Mouse (Mus musculus) kidney, adult 18-20 months (tissue): ENCODE measurements around the gene Rab33a.
A peak's percentile ranks its signal among the peaks of the same experiment; 100 is the strongest.

Experiments used
- DNase-seq: peaks from one replicate; pipeline ENCODE4 v3.0.0; 2021

Rab33a gene

DNA sequence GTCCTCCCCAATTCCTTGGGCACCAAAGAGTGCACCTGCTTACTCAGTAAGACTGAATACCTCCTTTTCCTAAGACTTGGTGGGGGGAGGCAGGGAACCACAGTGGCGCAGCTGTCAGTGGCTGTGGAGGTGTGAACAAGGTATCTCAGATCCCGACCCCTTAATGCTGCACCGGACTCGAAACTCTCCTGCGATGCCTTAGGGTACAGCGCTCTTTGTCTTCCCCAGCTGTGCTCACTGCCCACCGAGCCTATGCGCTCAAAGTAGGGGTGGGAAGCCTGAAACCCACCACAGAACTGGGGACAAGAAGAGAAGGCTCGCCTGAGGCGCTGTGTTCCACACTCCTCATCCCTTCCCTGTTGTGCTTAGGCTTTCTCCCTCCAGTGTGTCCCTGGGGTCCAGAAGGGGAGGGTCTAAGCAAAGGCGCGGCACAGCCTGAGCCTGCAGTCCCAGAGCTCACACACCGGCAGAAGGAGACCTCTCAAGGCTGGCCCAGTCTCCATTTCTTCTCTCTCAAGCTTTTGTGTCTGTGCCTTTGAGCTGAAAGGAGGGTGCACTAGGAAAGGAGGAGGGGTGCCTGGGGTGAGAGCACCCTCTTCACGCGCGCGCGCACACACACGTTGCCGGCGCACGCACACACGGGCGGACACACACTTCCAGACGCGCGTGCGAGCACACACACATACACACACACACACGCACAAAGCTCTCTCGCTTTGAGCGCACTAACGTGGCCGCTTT is at the start of gene Rab33a:
TSS of gene Rab33a (plus strand) at position 478 of the 741 bp plus-strand sequence.
- no peak for DNase-seq

DNA sequence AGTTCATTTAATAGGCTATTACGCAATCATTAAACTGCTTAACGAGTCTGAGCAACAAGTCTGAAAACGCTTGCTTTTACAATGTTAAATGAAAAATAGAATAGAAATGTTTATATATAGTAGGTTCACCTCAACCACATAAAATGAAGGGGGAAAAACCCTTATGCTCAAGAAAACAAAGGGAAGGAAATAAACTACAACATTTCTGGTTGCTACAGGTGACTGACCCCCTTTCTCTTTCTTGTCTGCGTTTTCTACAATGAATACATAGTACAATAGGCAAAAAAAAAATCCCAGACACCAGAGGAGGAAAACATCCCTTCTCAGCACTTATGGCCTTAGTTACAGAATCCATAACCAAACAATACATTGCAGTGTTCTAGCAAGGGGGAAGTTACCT is 38.0 kb upstream of the Rab33a start:
- no peak for DNase-seq

DNA sequence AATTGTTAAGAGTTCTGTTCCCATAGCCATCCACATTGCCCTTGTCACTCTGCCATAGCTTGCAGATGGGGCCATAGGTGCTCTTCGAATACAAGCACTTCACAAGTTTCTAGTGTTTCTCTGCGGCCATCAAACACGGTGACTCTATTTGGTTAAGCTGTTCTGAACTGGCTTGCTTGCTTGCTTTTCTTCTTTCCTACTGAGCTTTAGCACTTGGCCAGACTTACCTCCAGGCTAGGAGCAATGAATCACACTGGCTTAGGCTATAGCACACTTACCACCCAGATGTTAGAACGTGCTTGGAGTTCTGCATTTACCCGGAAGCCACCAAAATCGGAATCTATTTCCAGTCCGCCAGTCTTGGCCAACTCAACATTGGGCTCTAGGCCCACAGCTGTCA is 37.4 kb upstream of the Rab33a start:
- DNase-seq = no peak

GRCm38 (mm10) chrX:48493763-48494162 is 25.3 kb upstream of the Rab33a start:
- DNase-seq = no peak

DNA sequence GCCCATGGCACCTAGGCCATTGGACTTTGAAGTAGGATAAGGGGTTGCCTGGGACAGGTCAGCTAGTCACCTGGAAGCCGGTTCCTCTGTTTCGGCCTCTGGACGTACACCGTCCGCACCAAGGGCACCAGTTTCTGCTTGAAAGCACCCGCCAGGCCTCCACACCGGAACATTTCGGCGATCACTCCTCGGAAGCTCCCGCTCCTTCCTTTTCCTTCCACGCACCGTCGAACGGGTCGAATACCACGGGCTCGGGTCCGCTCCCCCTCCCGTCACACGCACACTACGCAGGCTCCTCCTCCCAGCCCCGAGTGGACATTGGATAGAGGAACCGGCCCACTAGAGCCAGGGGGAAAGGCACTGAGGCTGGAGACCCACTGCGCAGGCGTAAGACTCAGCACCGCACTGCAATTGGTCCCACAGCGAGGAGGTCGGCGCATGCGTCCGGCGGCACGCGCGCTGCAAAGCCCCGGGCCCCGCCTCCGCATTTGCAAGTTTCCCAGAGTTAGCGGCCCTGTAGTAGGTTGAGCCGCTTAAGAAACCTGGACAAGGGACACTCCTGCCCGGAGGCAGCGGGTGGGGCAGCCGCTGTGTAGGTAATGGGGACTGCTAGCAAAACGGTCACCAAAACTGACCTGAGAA is 5.8 kb upstream of the Rab33a start, which contains the start of gene Aifm1:
TSS of gene Aifm1 (minus strand) at position 398 of the 642 bp plus-strand sequence.
- DNase-seq = peak; percentile 89

- no peak for DNase-seq
Observed at GRCm38 (mm10) chrX:48513824-48514223, 5.3 kb upstream of the Rab33a start.

GRCm38 (mm10) chrX:48518211-48518807 is 776 bp upstream of the Rab33a start:
- DNase-seq = no peak

- no peak for DNase-seq
Observed at GRCm38 (mm10) chrX:48519549-48520085, 532 bp downstream of the Rab33a start.

- DNase-seq = no peak
Observed at GRCm38 (mm10) chrX:48521651-48522050, 2.6 kb downstream of the Rab33a start.

DNA sequence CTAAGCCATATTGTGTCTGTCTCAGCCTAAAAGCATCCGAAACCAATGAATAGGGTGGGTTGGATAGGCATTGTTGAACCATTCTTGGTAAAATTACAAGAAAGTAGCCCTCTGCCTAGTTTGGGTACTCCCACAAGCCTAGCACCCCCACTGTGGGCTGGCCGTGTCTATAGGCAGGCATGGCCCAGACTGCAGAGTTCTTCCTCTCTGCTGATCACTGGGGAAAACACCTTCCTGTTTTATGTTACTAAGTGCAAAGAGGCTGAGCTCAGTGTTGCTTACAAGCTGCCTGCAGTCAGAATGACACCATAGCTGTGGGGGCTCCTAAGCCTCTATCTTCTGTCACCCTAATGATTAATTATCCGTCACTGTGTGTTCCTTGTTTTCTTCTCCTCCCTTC is 4.4 kb downstream of the Rab33a start:
- no peak for DNase-seq

GRCm38 (mm10) chrX:48525332-48525731 is 6.2 kb downstream of the Rab33a start:
- no peak for DNase-seq

DNA sequence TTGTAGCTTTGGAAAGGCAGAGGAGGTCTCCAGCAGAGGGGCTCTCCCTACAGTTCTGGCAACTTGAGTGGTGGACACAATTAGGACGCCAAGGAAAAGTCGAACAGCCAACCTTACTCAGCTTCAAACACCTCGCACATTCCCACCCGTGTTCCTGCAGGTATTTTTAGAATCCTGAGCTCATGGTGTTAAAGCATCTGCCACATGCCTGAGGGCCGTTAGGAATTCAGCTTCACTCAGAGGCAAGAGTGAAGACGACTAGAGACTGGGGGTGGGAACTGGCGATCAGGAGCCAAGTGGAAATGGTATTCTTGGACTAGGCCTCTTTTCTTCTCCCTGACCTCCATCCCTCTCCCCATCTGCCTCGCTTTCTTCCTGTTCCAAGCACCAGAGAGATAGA is 6.8 kb downstream of the Rab33a start:
- no peak for DNase-seq

GRCm38 (mm10) chrX:48526435-48526834 is 7.3 kb downstream of the Rab33a start:
- no peak for DNase-seq

GRCm38 (mm10) chrX:48532175-48532574 is 13.1 kb downstream of the Rab33a start:
- peak; percentile 77 for DNase-seq
